Mouse (Mus musculus) stomach, embryonic 16.5 days (tissue): ENCODE results near the gene Ube2m. TPM values are rescaled to one million over a fixed set of nuclear protein-coding genes. Genes with fewer than 3 reads are reported as not detected.

Source experiments
- ATAC-seq: fragments of 200-750 bp; cut with Nextera tagmentation; 2 replicates; pipeline ENCODE4 v1.8.0; 2017; ENCODE audit warnings: moderate number of reproducible peaks, moderate TSS enrichment; ENCODE audit not compliant: insufficient read depth, low FRiP score
- H3K27ac ChIP-seq: fragments of 300-500 bp; sonication (generic); 2 replicates; pipeline ENCODE4 v1.5.1; 2014; ENCODE audit warnings: low read length
- H3K27me3 ChIP-seq: fragments of 300-500 bp; sonication (generic); 2 replicates; pipeline ENCODE4 v1.6.1; 2014; ENCODE audit warnings: low read length, control low read depth, mixed read lengths; ENCODE audit not compliant: control insufficient read depth, insufficient read depth
- H3K36me3 ChIP-seq: fragments of 300-500 bp; sonication (generic); 2 replicates; pipeline ENCODE4 v1.6.1; 2014; ENCODE audit warnings: low read length; ENCODE audit not compliant: control insufficient read depth, insufficient read depth
- H3K4me1 ChIP-seq: fragments of 300-500 bp; sonication (generic); 2 replicates; pipeline ENCODE4 v1.6.1; 2014; ENCODE audit warnings: low read length, control low read depth, mixed read lengths; ENCODE audit not compliant: control insufficient read depth, insufficient read depth
- H3K4me2 ChIP-seq: fragments of 300-500 bp; sonication (generic); 2 replicates; pipeline ENCODE4 v1.6.1; 2014; ENCODE audit warnings: low read depth, low read length, mixed read lengths
- H3K4me3 ChIP-seq: fragments of 300-500 bp; sonication (generic); replicated peaks from 2 replicates; pipeline ENCODE4 v1.5.1; 2014; ENCODE audit warnings: mild to moderate bottlenecking, low read length
- H3K9ac ChIP-seq: fragments of 300-500 bp; sonication (generic); 2 replicates; pipeline ENCODE4 v1.6.1; 2014; ENCODE audit warnings: low read length
- H3K9me3 ChIP-seq: fragments of 300-500 bp; sonication (generic); replicated peaks from 2 replicates; pipeline ENCODE4 v1.6.1; 2016; ENCODE audit warnings: low read length, control low read depth; ENCODE audit not compliant: control insufficient read depth
- WGBS: fragments of 180-500 bp; shearing (Covaris S2); extraction: QIAGEN DNeasy Blood & Tissue Kit; methylation state at CpG from one replicate; pipeline ENCODE4 v1.1.7; 2014; 5-methylcytosine and 5-hydroxymethylcytosine counted together
- polyA plus RNA-seq: library from polyadenylated mRNA; unstranded; fragments of >200 nt; fragmentation: Nextera tagmentation; extraction: Ambion mirVana; gene quantifications from 2 replicates; pipeline ENCODE4 v1.2.1, GENCODE M21; 2015

The Ube2m gene
- polyA plus RNA-seq, 1 experiment from 2014 or later = 21.4 TPM

- Histone ChIP-seq H3K4me1 (no peaks in the 10 kb centered on the region), H3K9me3 (no peaks in the 10 kb centered on the region), H3K9ac (no peak within 1 kb of the TSS), H3K27me3 (no peaks in the 10 kb centered on the region), H3K36me3 (no peaks in the 10 kb centered on the region), H3K4me3 (no peak within 1 kb of the TSS), H3K4me2 (no peak within 1 kb of the TSS), H3K27ac (no peak within 1 kb of the TSS)
- ATAC-seq = no peak
- WGBS = 77% methylated on average over 5 of the region's 5 CpGs
These were observed 40.0 kb downstream of the Ube2m start, which contains the start of gene Slc27a5 for GRCm38 (mm10) chr7:12998053-12998452. TSS of gene Slc27a5 (minus strand) at chr7:12998192.

- no peak overlapping the region for H3K27ac ChIP-seq
- no peaks in the 10 kb centered on the region for H3K36me3 ChIP-seq
- 71% methylated on average over 5 of the region's 5 CpGs for WGBS
- H3K4me2 ChIP-seq = no peak overlapping the region
- no peak for ATAC-seq
- H3K4me3 ChIP-seq = no peak overlapping the region
- no peaks in the 10 kb centered on the region for H3K4me1 ChIP-seq
- H3K9me3 ChIP-seq = no peaks in the 10 kb centered on the region
- no peak overlapping the region for H3K9ac ChIP-seq
- no peaks in the 10 kb centered on the region for H3K27me3 ChIP-seq
These were observed 40.8 kb downstream of the Ube2m start for GRCm38 (mm10) chr7:12997230-12997629.

- no peak overlapping the region for H3K4me3 ChIP-seq
- ATAC-seq = no peak
- H3K9me3 ChIP-seq = no peaks in the 10 kb centered on the region
- no peak overlapping the region for H3K4me2 ChIP-seq
- H3K4me1 ChIP-seq = no peaks in the 10 kb centered on the region
- H3K27me3 ChIP-seq = no peaks in the 10 kb centered on the region
- no peak overlapping the region for H3K9ac ChIP-seq
- H3K36me3 ChIP-seq = no peaks in the 10 kb centered on the region
- H3K27ac ChIP-seq = no peak overlapping the region
These were observed 42.2 kb downstream of the Ube2m start for GRCm38 (mm10) chr7:12995862-12996261.

GRCm38 (mm10) chr7:12993148-12993547 lies 44.9 kb downstream of the Ube2m start:
- no peak overlapping the region for H3K27ac ChIP-seq
- H3K27me3 ChIP-seq = no peaks in the 10 kb centered on the region
- no peak overlapping the region for H3K9ac ChIP-seq
- no peaks in the 10 kb centered on the region for H3K4me1 ChIP-seq
- H3K4me2 ChIP-seq = no peak overlapping the region
- no peaks in the 10 kb centered on the region for H3K36me3 ChIP-seq
- ATAC-seq = no peak
- H3K4me3 ChIP-seq = no peak overlapping the region
- no peaks in the 10 kb centered on the region for H3K9me3 ChIP-seq
- 86% methylated on average over 10 of the region's 10 CpGs for WGBS

GRCm38 (mm10) chr7:12992222-12992621 lies 45.9 kb downstream of the Ube2m start:
- Histone ChIP-seq H3K27me3 (no peaks in the 10 kb centered on the region), H3K27ac (no peak overlapping the region), H3K4me2 (no peak overlapping the region), H3K4me1 (no peaks in the 10 kb centered on the region), H3K9me3 (no peaks in the 10 kb centered on the region), H3K36me3 (no peaks in the 10 kb centered on the region), H3K9ac (no peak overlapping the region), H3K4me3 (no peak overlapping the region)
- 7% methylated on average over 3 of the region's 3 CpGs for WGBS
- no peak for ATAC-seq

GRCm38 (mm10) chr7:12987409-12988189 lies 50.5 kb downstream of the Ube2m start:
- 78% methylated on average over 8 of the region's 8 CpGs for WGBS
- Histone ChIP-seq H3K36me3 (no peaks in the 10 kb centered on the region), H3K4me3 (no peak overlapping the region), H3K9ac (no peak overlapping the region), H3K9me3 (no peaks in the 10 kb centered on the region), H3K4me2 (no peak overlapping the region), H3K27me3 (no peaks in the 10 kb centered on the region), H3K27ac (no peak overlapping the region), H3K4me1 (no peaks in the 10 kb centered on the region)
- ATAC-seq = no peak

- Histone ChIP-seq H3K27ac (no peak overlapping the region), H3K4me3 (no peak overlapping the region), H3K4me2 (no peak overlapping the region), H3K36me3 (no peaks in the 10 kb centered on the region), H3K9ac (no peak overlapping the region), H3K9me3 (no peaks in the 10 kb centered on the region), H3K4me1 (no peaks in the 10 kb centered on the region), H3K27me3 (no peaks in the 10 kb centered on the region)
- no peak for ATAC-seq
- 84% methylated on average over 8 of the region's 8 CpGs for WGBS
These were observed 51.2 kb downstream of the Ube2m start for GRCm38 (mm10) chr7:12986906-12987305.

- H3K9ac ChIP-seq = no peak overlapping the region
- WGBS = 83% methylated on average over 1 of the region's 1 CpGs
- no peak overlapping the region for H3K27ac ChIP-seq
- H3K4me2 ChIP-seq = no peak overlapping the region
- no peaks in the 10 kb centered on the region for H3K27me3 ChIP-seq
- no peaks in the 10 kb centered on the region for H3K4me1 ChIP-seq
- no peaks in the 10 kb centered on the region for H3K36me3 ChIP-seq
- no peak for ATAC-seq
- no peaks in the 10 kb centered on the region for H3K9me3 ChIP-seq
- no peak overlapping the region for H3K4me3 ChIP-seq
These were observed 52.4 kb downstream of the Ube2m start for GRCm38 (mm10) chr7:12985724-12986123.
